Mouse (Mus musculus): ENCODE data around the gene Gm20532. TPM values are rescaled to one million over a fixed set of nuclear protein-coding genes. Genes with fewer than 3 reads are reported as not detected.
A peak's percentile ranks its signal among the peaks of the same experiment; 100 is the strongest.

Gene Gm20532
- polyA plus RNA-seq, 1 experiment from 2014 or later = not detected

DNA sequence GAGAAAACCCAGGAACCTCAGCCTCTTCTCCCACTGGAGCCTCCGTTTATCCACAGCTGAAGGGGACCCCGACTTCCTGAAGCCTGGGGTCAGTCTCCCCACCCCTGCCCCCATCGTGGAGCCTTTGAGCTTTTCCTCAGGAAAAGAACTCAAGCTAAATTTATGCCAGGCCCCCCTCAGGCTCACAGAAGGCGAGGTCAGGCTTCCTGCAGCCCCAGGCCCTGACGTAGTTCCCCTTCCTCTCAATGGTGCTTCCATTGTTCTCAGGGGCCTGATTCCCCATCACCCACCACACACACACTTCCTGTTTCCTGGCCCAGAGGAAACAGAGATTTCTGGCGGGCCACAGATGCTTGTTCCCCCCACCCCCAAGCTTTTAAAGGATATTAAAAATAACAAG lies 8.1 kb upstream of the Gm20532 start:
- WGBS = 56% methylated on average over 6 of the region's 6 CpGs
- peak overlapping the region; percentile 65 for H3K27ac ChIP-seq (ENCODE audit: low read length)
- peak; percentile 41; the same call in 1 of the 2 replicates for ATAC-seq

DNA sequence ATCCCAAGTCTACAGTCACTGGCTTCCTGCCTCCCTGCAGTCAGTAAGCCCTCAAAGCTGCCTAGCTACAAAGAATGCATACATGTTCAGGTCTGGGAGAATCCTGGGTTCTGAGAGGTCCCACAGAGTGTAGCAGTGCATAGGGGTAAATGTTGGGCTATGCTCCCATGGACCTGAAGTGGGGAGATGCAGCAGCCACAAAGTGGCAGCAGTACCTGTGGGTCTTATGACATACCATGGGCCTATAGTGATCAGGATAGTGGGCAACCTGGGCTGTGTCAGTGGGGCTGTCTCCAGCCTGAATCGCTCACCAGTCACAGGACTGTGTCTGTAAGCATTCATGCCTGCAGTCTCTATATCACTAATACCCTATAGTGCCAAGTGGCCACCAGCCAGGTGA lies 6.7 kb upstream of the Gm20532 start, which contains the start of gene Egfl7:
Gene Egfl7, plus strand, starts transcription at position 301 of the 400 bp plus-strand sequence.
- Histone ChIP-seq H3K27me3 (replicated peaks; ENCODE audit: control insufficient read depth, insufficient read depth, low read length) (no peaks in the 10 kb centered on the region), H3K4me1 (ENCODE audit: control insufficient read depth, insufficient read depth, low read length) (peaks cover 4% of the 10 kb centered on the region; the same call in 1 of the 2 replicates), H3K4me2 (ENCODE audit: low read depth, low read length) (no peak within 1 kb of the TSS), H3K4me3 (ENCODE audit: low read length) (no peak within 1 kb of the TSS), H3K27ac (ENCODE audit: low read length) (no peak within 1 kb of the TSS), H3K36me3 (ENCODE audit: control insufficient read depth, insufficient read depth, low read length) (no peaks in the 10 kb centered on the region), H3K9me3 (ENCODE audit: control insufficient read depth, low read length) (no peaks in the 10 kb centered on the region), H3K9ac (ENCODE audit: low read depth, low read length) (0 out of 2 replicates have a peak within 1 kb of the TSS, but pooled peaks have one; percentile 5)
- 89% methylated on average over 1 of the region's 1 CpGs for WGBS
- no peak for ATAC-seq

More for the DNA sequence above, 8.1 kb upstream of the Gm20532 start:
- H3K9me3 ChIP-seq (ENCODE audit: control insufficient read depth, low read length) = no peaks in the 10 kb centered on the region
- no peak overlapping the region for H3K4me3 ChIP-seq (ENCODE audit: low read length)
- peaks cover 9% of the 10 kb centered on the region for H3K4me1 ChIP-seq (ENCODE audit: control insufficient read depth, insufficient read depth, low read length)
- H3K36me3 ChIP-seq (ENCODE audit: control insufficient read depth, insufficient read depth, low read length) = no peaks in the 10 kb centered on the region
- H3K4me2 ChIP-seq (ENCODE audit: low read depth, low read length) = no peak overlapping the region
- no peaks in the 10 kb centered on the region for H3K27me3 ChIP-seq (replicated peaks; ENCODE audit: control insufficient read depth, insufficient read depth, low read length)
- peak overlapping the region; percentile 30; the same call in 1 of the 2 replicates for H3K9ac ChIP-seq (ENCODE audit: low read depth, low read length)

DNA sequence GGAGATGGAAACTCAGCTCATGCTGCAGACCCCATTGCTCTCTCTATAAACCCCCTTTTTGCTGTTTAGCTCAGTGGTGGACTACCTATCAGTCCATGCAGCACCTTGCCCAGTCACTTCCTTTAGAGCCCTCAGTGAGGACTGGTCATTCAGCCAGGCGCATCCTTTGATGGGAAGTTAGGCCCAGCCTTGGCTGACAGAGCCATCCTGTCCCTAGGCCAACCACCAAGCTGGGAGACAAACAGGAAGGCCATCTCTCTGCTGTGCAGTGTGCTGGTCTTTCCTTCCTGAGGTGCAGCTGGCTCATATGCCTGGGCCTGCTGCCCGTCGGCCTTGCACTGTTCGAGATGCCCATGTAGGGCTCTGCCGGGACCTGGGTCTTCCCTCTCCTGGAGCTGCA lies 5.7 kb upstream of the Gm20532 start:
- H3K27me3 ChIP-seq (replicated peaks; ENCODE audit: control insufficient read depth, insufficient read depth, low read length) = no peaks in the 10 kb centered on the region
- no peaks in the 10 kb centered on the region for H3K36me3 ChIP-seq (ENCODE audit: control insufficient read depth, insufficient read depth, low read length)
- H3K9ac ChIP-seq (ENCODE audit: low read depth, low read length) = no peak overlapping the region
- no peak for ATAC-seq
- no peak overlapping the region for H3K4me2 ChIP-seq (ENCODE audit: low read depth, low read length)
- peaks cover 4% of the 10 kb centered on the region; the same call in 1 of the 2 replicates for H3K4me1 ChIP-seq (ENCODE audit: control insufficient read depth, insufficient read depth, low read length)
- no peaks in the 10 kb centered on the region for H3K9me3 ChIP-seq (ENCODE audit: control insufficient read depth, low read length)
- 75% methylated on average over 5 of the region's 5 CpGs for WGBS
- no peak overlapping the region for H3K27ac ChIP-seq (ENCODE audit: low read length)
- H3K4me3 ChIP-seq (ENCODE audit: low read length) = no peak overlapping the region

DNA sequence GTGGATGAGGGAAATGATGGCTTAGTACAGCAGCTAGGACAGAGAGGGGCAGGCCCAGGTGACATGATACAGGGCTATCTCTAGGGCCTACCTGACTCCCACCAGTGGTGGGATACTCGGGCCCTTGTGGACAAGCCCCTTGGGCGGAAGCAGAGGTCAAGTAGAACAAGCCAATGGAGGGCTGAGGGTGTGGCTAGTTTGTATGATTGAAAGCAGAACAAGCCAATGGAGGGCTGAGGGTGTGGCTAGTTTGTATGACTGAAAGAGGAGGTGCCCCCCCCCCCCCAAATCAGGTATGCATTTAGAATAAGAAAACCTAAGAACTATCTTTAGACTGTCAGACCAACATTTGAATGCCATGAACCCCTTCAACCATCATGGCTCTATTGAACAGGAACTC lies 4.2 kb upstream of the Gm20532 start:
- H3K27ac ChIP-seq (ENCODE audit: low read length) = no peak overlapping the region
- no peak overlapping the region for H3K4me3 ChIP-seq (ENCODE audit: low read length)
- H3K9me3 ChIP-seq (ENCODE audit: control insufficient read depth, low read length) = no peaks in the 10 kb centered on the region
- no peaks in the 10 kb centered on the region for H3K36me3 ChIP-seq (ENCODE audit: control insufficient read depth, insufficient read depth, low read length)
- no peak overlapping the region for H3K9ac ChIP-seq (ENCODE audit: low read depth, low read length)
- H3K4me1 ChIP-seq (ENCODE audit: control insufficient read depth, insufficient read depth, low read length) = peaks cover 7% of the 10 kb centered on the region
- H3K27me3 ChIP-seq (replicated peaks; ENCODE audit: control insufficient read depth, insufficient read depth, low read length) = no peaks in the 10 kb centered on the region
- no peak overlapping the region for H3K4me2 ChIP-seq (ENCODE audit: low read depth, low read length)
- 62% methylated on average over 2 of the region's 2 CpGs for WGBS
- ATAC-seq = no peak

DNA sequence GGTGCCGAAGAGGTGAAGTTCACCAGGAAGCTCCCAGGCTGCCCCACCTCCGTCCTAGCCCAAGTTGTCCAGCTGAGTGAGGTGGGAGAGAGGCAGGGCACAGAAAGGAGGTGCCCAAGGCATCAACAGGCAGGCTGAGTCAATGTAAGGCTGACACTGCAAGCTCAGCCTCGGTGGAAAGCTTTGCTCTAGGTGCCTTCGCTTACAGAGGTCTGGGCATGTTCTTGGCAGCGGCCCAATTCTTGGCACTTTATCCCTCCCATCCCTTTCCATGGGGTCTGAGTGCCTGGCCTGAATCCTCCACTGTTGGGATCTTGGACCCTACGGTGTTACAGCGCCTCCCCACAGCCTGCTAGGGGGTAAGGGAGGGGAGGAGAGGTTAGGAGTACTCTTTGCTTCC lies 3.7 kb upstream of the Gm20532 start:
- Histone ChIP-seq H3K4me2 (ENCODE audit: low read depth, low read length) (no peak overlapping the region), H3K27me3 (replicated peaks; ENCODE audit: control insufficient read depth, insufficient read depth, low read length) (no peaks in the 10 kb centered on the region), H3K4me1 (ENCODE audit: control insufficient read depth, insufficient read depth, low read length) (peaks cover 7% of the 10 kb centered on the region), H3K27ac (ENCODE audit: low read length) (peak overlapping the region; percentile 39; the same call in 1 of the 2 replicates), H3K9me3 (ENCODE audit: control insufficient read depth, low read length) (no peaks in the 10 kb centered on the region), H3K4me3 (ENCODE audit: low read length) (no peak overlapping the region), H3K36me3 (ENCODE audit: control insufficient read depth, insufficient read depth, low read length) (no peaks in the 10 kb centered on the region), H3K9ac (ENCODE audit: low read depth, low read length) (no peak overlapping the region)
- 75% methylated on average over 7 of the region's 7 CpGs for WGBS
- no peak for ATAC-seq

DNA sequence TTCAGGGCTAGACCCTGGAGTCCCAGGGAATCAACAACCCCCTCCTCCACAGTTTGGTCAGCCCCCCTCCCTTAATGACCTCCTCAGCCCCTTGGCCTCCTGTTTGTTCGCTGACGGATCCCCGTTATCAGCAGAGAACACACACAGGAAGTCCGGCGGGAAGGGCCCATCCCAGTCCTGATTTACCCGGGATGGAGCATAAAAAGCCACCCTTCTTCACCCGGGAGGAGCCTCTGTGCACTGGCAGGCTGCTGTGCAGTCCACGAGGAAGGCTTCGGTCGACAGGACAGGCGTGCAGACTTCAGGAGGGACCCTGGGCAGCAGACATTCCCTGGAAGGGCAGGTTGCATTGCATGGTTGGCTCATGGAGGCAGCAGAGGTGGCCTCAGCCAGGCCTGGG lies 2.8 kb upstream of the Gm20532 start:
- 29% methylated on average over 11 of the region's 11 CpGs for WGBS
- peak overlapping the region; percentile 30 for H3K4me3 ChIP-seq (ENCODE audit: low read length)
- no peaks in the 10 kb centered on the region for H3K27me3 ChIP-seq (replicated peaks; ENCODE audit: control insufficient read depth, insufficient read depth, low read length)
- H3K36me3 ChIP-seq (ENCODE audit: control insufficient read depth, insufficient read depth, low read length) = no peaks in the 10 kb centered on the region
- peaks cover 5% of the 10 kb centered on the region for H3K4me1 ChIP-seq (ENCODE audit: control insufficient read depth, insufficient read depth, low read length)
- H3K9ac ChIP-seq (ENCODE audit: low read depth, low read length) = peak overlapping the region; percentile 55
- no peak overlapping the region for H3K4me2 ChIP-seq (ENCODE audit: low read depth, low read length)
- ATAC-seq = no peak
- no peaks in the 10 kb centered on the region for H3K9me3 ChIP-seq (ENCODE audit: control insufficient read depth, low read length)
- peak overlapping the region; percentile 23; the same call in 1 of the 2 replicates for H3K27ac ChIP-seq (ENCODE audit: low read length)

DNA sequence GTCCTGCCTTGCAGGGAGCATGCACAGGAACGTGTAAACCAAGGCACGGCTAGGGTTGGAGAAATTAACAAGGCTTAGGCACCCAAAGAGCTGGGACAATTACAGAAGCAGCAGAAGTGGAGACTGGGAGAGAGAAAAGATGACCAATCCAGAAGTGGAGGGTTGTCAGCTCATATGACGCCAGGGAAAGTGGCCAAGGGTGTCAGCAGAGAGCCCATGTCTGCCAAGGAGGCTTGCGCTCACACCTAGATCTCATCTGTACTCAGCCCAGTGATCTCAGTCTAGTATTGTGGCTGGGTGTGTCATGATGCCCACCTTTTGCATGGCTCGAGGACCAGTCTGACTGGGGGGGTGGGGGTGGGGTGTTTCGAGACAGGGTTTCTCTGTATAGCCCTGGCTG lies 726 bp upstream of the Gm20532 start:
- no peak overlapping the region for H3K4me2 ChIP-seq (ENCODE audit: low read depth, low read length)
- H3K27ac ChIP-seq (ENCODE audit: low read length) = peak overlapping the region; percentile 49
- no peaks in the 10 kb centered on the region for H3K9me3 ChIP-seq (ENCODE audit: control insufficient read depth, low read length)
- H3K4me3 ChIP-seq (ENCODE audit: low read length) = peak overlapping the region; percentile 20
- ATAC-seq = no peak
- peaks cover 5% of the 10 kb centered on the region for H3K4me1 ChIP-seq (ENCODE audit: control insufficient read depth, insufficient read depth, low read length)
- H3K9ac ChIP-seq (ENCODE audit: low read depth, low read length) = peak overlapping the region; percentile 80
- H3K27me3 ChIP-seq (replicated peaks; ENCODE audit: control insufficient read depth, insufficient read depth, low read length) = no peaks in the 10 kb centered on the region
- 51% methylated on average over 6 of the region's 6 CpGs for WGBS
- H3K36me3 ChIP-seq (ENCODE audit: control insufficient read depth, insufficient read depth, low read length) = no peaks in the 10 kb centered on the region

DNA sequence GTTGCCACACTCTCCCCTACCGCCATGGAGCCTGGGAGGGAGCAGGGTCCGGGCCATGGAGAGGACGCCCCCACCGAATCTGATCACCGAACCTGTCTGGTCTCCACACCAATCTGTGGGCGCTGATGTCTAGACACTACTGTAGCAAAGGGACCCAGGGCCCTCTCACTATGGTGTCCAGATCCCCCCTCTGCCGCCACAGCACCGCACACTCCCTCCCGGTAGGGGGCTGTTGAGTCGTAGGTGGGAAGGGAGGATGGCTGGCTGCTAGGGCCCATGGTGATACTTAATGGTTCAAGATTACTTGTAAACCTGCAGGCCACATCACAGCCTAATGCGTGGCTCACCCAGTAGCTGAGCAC lies 586 bp downstream of the Gm20532 start:
- Histone ChIP-seq H3K4me2 (ENCODE audit: low read depth, low read length) (peak overlapping the region; percentile 77), H3K4me3 (ENCODE audit: low read length) (peak overlapping the region; percentile 70), H3K27ac (ENCODE audit: low read length) (peak overlapping the region; percentile 33; the same call in 1 of the 2 replicates), H3K36me3 (ENCODE audit: control insufficient read depth, insufficient read depth, low read length) (no peaks in the 10 kb centered on the region), H3K9me3 (ENCODE audit: control insufficient read depth, low read length) (no peaks in the 10 kb centered on the region), H3K9ac (ENCODE audit: low read depth, low read length) (peak overlapping the region; percentile 80), H3K27me3 (replicated peaks; ENCODE audit: control insufficient read depth, insufficient read depth, low read length) (no peaks in the 10 kb centered on the region), H3K4me1 (ENCODE audit: control insufficient read depth, insufficient read depth, low read length) (peaks cover 5% of the 10 kb centered on the region)
- WGBS = 8% methylated on average over 11 of the region's 11 CpGs
- ATAC-seq = peak; percentile 43

DNA sequence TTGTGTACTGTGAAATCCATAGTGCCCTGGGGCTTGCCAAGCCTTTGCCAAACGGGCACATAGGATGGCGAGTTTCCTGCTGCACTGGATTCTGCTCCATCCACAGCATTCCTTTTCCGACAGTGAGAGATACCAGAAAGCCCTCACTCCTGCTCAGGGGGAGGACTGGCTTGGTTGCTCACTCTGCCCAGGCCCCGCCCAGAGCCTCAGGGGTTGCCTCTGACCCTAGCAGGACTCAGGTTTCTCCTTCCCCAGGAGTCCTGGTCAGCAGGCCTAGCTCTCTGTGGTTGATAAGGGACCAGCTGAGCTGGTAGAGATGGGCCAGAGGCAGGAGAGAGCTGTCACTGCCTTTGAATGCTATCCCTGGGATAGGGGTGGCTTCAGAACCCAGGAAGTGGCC lies 2.1 kb downstream of the Gm20532 start:
- no peak overlapping the region; the same call in 1 of the 2 replicates for H3K27ac ChIP-seq (ENCODE audit: low read length)
- 35% methylated on average over 4 of the region's 4 CpGs for WGBS

DNA sequence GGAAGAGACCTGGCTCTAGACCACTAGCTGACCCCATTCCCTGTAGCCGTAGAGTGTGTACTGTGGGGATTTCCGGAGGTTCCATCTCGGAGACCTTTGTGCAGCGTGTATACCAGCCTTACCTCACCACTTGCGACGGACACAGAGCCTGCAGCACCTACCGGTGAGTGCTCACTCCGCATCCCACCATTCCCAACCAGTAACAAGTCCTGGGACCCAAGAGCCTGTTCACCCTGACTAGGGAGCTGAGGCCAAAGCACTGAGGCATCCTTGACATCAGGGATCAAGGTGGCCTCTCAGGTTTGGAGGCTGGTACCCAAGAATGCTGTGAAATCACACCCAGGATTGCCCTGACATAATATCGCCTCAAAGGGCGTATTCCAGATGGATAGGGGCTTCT lies 2.8 kb downstream of the Gm20532 start:
- 0 out of 2 replicates have a peak, but pooled peaks cover 4% of the 10 kb centered on the region for H3K36me3 ChIP-seq (ENCODE audit: control insufficient read depth, insufficient read depth, low read length)
- peak overlapping the region; percentile 80; the same call in 1 of the 2 replicates for H3K9ac ChIP-seq (ENCODE audit: low read depth, low read length)
- peak overlapping the region; percentile 70; the same call in 1 of the 2 replicates for H3K4me3 ChIP-seq (ENCODE audit: low read length)
- ATAC-seq = no peak
- H3K4me2 ChIP-seq (ENCODE audit: low read depth, low read length) = no peak overlapping the region
- no peaks in the 10 kb centered on the region for H3K27me3 ChIP-seq (replicated peaks; ENCODE audit: control insufficient read depth, insufficient read depth, low read length)
- 85% methylated on average over 10 of the region's 10 CpGs for WGBS
- H3K9me3 ChIP-seq (ENCODE audit: control insufficient read depth, low read length) = no peaks in the 10 kb centered on the region
- peaks cover 5% of the 10 kb centered on the region for H3K4me1 ChIP-seq (ENCODE audit: control insufficient read depth, insufficient read depth, low read length)
- no peak overlapping the region for H3K27ac ChIP-seq (ENCODE audit: low read length)

More for the DNA sequence above, 2.1 kb downstream of the Gm20532 start:
- no peaks in the 10 kb centered on the region for H3K9me3 ChIP-seq (ENCODE audit: control insufficient read depth, low read length)
- peak overlapping the region; percentile 20; the same call in 1 of the 2 replicates for H3K4me2 ChIP-seq (ENCODE audit: low read depth, low read length)
- no peaks in the 10 kb centered on the region for H3K27me3 ChIP-seq (replicated peaks; ENCODE audit: control insufficient read depth, insufficient read depth, low read length)
- peak overlapping the region; percentile 80 for H3K9ac ChIP-seq (ENCODE audit: low read depth, low read length)
- peak overlapping the region; percentile 70 for H3K4me3 ChIP-seq (ENCODE audit: low read length)
- peaks cover 5% of the 10 kb centered on the region for H3K4me1 ChIP-seq (ENCODE audit: control insufficient read depth, insufficient read depth, low read length)
- no peak for ATAC-seq
- H3K36me3 ChIP-seq (ENCODE audit: control insufficient read depth, insufficient read depth, low read length) = 0 out of 2 replicates have a peak, but pooled peaks cover 4% of the 10 kb centered on the region

Data from intestine, embryonic 16.5 days (tissue).